8 mouse cellular contexts compared by ENCODE assay signal in the genomic region with DNA sequence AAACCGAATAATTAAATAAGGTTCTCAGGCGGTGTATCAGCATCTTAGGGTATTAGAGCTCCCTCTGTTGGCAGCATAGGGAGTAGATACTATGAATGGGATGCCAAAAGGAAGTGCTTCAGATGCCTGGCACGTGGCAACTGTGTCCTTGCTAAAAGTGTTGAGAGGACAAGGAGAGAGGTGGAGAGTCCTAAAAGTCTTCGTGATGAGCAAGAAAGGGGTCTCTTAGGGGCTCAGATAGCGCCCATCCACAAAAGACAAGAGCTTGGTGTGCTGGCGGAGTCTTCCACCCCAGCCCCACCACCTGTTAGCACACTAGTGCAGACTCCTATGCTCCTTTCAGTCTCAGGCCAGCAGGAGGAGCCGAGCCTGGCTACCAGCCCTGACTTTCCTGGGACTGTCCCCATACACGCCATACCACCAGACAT.
DNase-seq lines count a peak whose midpoint lies in the region; ATAC-seq and TF ChIP-seq lines count a peak whose summit lies in the region.

No protein-coding gene starts in this region.

- H3K27ac ChIP-seq in CH12.LX (ENCODE audit: insufficient read depth, low read depth), result no peak overlapping the region
- no peak overlapping the region for H3K27ac ChIP-seq in intestine, postnatal 0 days (ENCODE audit: low read depth, low read length)
- H3K27ac ChIP-seq in limb, embryonic 15.5 days, result no peak overlapping the region
- no peak overlapping the region for H3K27ac ChIP-seq in neural tube, embryonic 12.5 days

- WGBS in intestine, postnatal 0 days, result 30% methylated on average over 8 of the region's 8 CpGs
- 17% methylated on average over 8 of the region's 8 CpGs for WGBS in limb, embryonic 15.5 days
- WGBS in neural tube, embryonic 12.5 days, result 25% methylated on average over 8 of the region's 8 CpGs

- TF ChIP-seq EP300 in CH12.LX (IDR thresholded peaks at IDR 0.05; ENCODE audit: low read length), result no peak

- no peaks in the 10 kb centered on the region for H3K36me3 ChIP-seq in CH12.LX (replicated peaks in 1 of 2; ENCODE audit: control insufficient read depth in 1 of 2, insufficient read depth in 1 of 2, low read length in 1 of 2)
- H3K36me3 ChIP-seq in intestine, postnatal 0 days (ENCODE audit: control insufficient read depth, insufficient read depth), result no peaks in the 10 kb centered on the region
- no peaks in the 10 kb centered on the region for H3K36me3 ChIP-seq in limb, embryonic 15.5 days
- H3K36me3 ChIP-seq in neural tube, embryonic 12.5 days, result no peaks in the 10 kb centered on the region

- H3K9me3 ChIP-seq in CH12.LX (replicated peaks; ENCODE audit: low read length), result no peaks in the 10 kb centered on the region
- H3K9me3 ChIP-seq in intestine, postnatal 0 days (ENCODE audit: control insufficient read depth), result no peaks in the 10 kb centered on the region
- no peaks in the 10 kb centered on the region for H3K9me3 ChIP-seq in limb, embryonic 15.5 days
- H3K9me3 ChIP-seq in neural tube, embryonic 12.5 days, result peaks cover 8% of the 10 kb centered on the region

- TF ChIP-seq RAD21 in CH12.LX (IDR thresholded peaks at IDR 0.05; ENCODE audit: low read depth, low read length), result peak; percentile 69

- peaks cover 0 to 7% of the 10 kb centered on the region in 2 experiments; a peak in 2 of 4 replicates for H3K4me1 ChIP-seq in CH12.LX (ENCODE audit: control insufficient read depth in 1 of 2, insufficient read depth in 2 of 2)
- no peaks in the 10 kb centered on the region for H3K4me1 ChIP-seq in intestine, postnatal 0 days (replicated peaks; ENCODE audit: control insufficient read depth, insufficient read depth, low read length)
- peaks cover 5% of the 10 kb centered on the region; the same call in 1 of the 2 replicates for H3K4me1 ChIP-seq in limb, embryonic 15.5 days
- H3K4me1 ChIP-seq in neural tube, embryonic 12.5 days, result no peaks in the 10 kb centered on the region

- TF ChIP-seq CTCF in CH12.LX (conservative IDR thresholded peaks at IDR 0.05 in 1 of 2, IDR thresholded peaks at IDR 0.05 in 1 of 2; ENCODE audit: low read depth in 2 of 2, low read length in 2 of 2), result peak; percentile 35 to 76; a peak in 3 of 4 replicates
- peak; percentile 74 for TF ChIP-seq CTCF in intestine, postnatal 0 days (IDR thresholded peaks at IDR 0.05; ENCODE audit: low read depth)

- H3K9ac ChIP-seq in CH12.LX (ENCODE audit: insufficient read depth, low read depth), result no peak overlapping the region
- no peak overlapping the region for H3K9ac ChIP-seq in intestine, postnatal 0 days (ENCODE audit: low read depth, low read length)
- no peak overlapping the region for H3K9ac ChIP-seq in limb, embryonic 15.5 days
- no peak overlapping the region for H3K9ac ChIP-seq in neural tube, embryonic 12.5 days

- H3K79me2 ChIP-seq in CH12.LX (replicated peaks; ENCODE audit: control insufficient read depth, extremely low read depth, insufficient read depth, poor library complexity, severe bottlenecking), result no peaks in the 10 kb centered on the region

- dilution Hi-C loops in CH12.LX (cut with MboI; ENCODE audit: extremely low pct_ligation_motif_present, extremely low pct_unique_long_range_greater_than_20kb, low sequenced_read_pairs), result no loop called here

- H3K27me3 ChIP-seq in CH12.LX (replicated peaks), result no peaks in the 10 kb centered on the region
- peaks cover 31% of the 10 kb centered on the region for H3K27me3 ChIP-seq in intestine, postnatal 0 days (replicated peaks; ENCODE audit: control insufficient read depth, insufficient read depth, low read length)
- no peaks in the 10 kb centered on the region for H3K27me3 ChIP-seq in limb, embryonic 15.5 days
- H3K27me3 ChIP-seq in neural tube, embryonic 12.5 days (replicated peaks), result no peaks in the 10 kb centered on the region

- H3K4me2 ChIP-seq in CH12.LX (ENCODE audit: insufficient read depth, low read depth, poor library complexity, severe bottlenecking), result 0 out of 2 replicates have a peak overlapping the region, but pooled peaks have one; percentile 11
- H3K4me2 ChIP-seq in intestine, postnatal 0 days (replicated peaks; ENCODE audit: low read depth), result no peak overlapping the region
- H3K4me2 ChIP-seq in limb, embryonic 15.5 days, result peak overlapping the region; percentile 21; the same call in 1 of the 2 replicates
- 0 out of 2 replicates have a peak overlapping the region, but pooled peaks have one; percentile 16 for H3K4me2 ChIP-seq in neural tube, embryonic 12.5 days (replicated peaks)

- no peak overlapping the region for H3K4me3 ChIP-seq in CH12.LX (replicated peaks in 1 of 3; ENCODE audit: low read depth in 2 of 3, low read length in 2 of 3, poor library complexity in 1 of 3)
- H3K4me3 ChIP-seq in intestine, postnatal 0 days (ENCODE audit: low read depth, low read length), result no peak overlapping the region
- H3K4me3 ChIP-seq in limb, embryonic 15.5 days, result no peak overlapping the region
- no peak overlapping the region for H3K4me3 ChIP-seq in neural tube, embryonic 12.5 days

- in situ Hi-C loops in CH12.LX (cut with MboI; ENCODE audit: low pct_ligation_motif_present, low pct_unique_long_range_greater_than_20kb, low sequenced_read_pairs), result loop anchor here (5.0 to 25.0 kb wide), 2 partner anchors 38 to 712 kb away; no protein-coding TSS in a partner anchor

- ATAC-seq in intestine, postnatal 0 days, result no peak; the same call in 1 of the 2 replicates
- ATAC-seq in limb, embryonic 15.5 days (ENCODE audit: insufficient number of reproducible peaks, low FRiP score, low TSS enrichment, low read depth), result no peak; the same call in 1 of the 2 replicates
- peak; percentile 75 for ATAC-seq in neural tube, embryonic 12.5 days (ENCODE audit: low FRiP score, low read depth)
- ATAC-seq in activated CD4-positive, CD25-positive, alpha-beta regulatory T cell, adult 4 months, result no peak

- peak; percentile 71 for DNase-seq in CH12.LX (ENCODE audit: extremely low read depth)
- peak; percentile 88 for DNase-seq in NIH3T3 (ENCODE audit: low read depth)
- DNase-seq in embryo, embryonic 10 days (ENCODE audit: low spot score), result peak; percentile 83
- peak; percentile 44 to 68 for DNase-seq in heart, adult 18-20 months

- no peak for TF ChIP-seq POLR2A in CH12.LX (IDR thresholded peaks at IDR 0.05; ENCODE audit: low read depth, low read length)

TF ChIP-seq in CH12.LX, 34 proteins besides CTCF, POLR2A, EP300 and RAD21:
- TF ChIP-seq IRF4 (IDR thresholded peaks at IDR 0.05; ENCODE audit: low read depth, low read length), result no peak
- TF ChIP-seq USF1 (IDR thresholded peaks at IDR 0.05; ENCODE audit: low read depth, low read length), result no peak
- TF ChIP-seq JUND (conservative IDR thresholded peaks at IDR 0.05; ENCODE audit: low read depth, low read length), result no peak
- TF ChIP-seq MEF2A (IDR thresholded peaks at IDR 0.05; ENCODE audit: borderline replicate concordance, low read depth, low read length), result no peak
- TF ChIP-seq HCFC1 (IDR thresholded peaks at IDR 0.05; ENCODE audit: low read depth, low read length), result no peak
- no peak for TF ChIP-seq ETS1 (conservative IDR thresholded peaks at IDR 0.05; ENCODE audit: low read depth, low read length)
- TF ChIP-seq BHLHE40 (IDR thresholded peaks at IDR 0.05; ENCODE audit: low read depth, low read length), result peak; percentile 94
- no peak for TF ChIP-seq SIN3A (IDR thresholded peaks at IDR 0.05; ENCODE audit: low read length)
- TF ChIP-seq TBP (conservative IDR thresholded peaks at IDR 0.05; ENCODE audit: low read depth, low read length), result no peak
- TF ChIP-seq ZMIZ1 (IDR thresholded peaks at IDR 0.05; ENCODE audit: low read depth, low read length), result no peak
- no peak for TF ChIP-seq RCOR1 (conservative IDR thresholded peaks at IDR 0.05; ENCODE audit: low read depth, low read length)
- TF ChIP-seq MXI1 (IDR thresholded peaks at IDR 0.05; ENCODE audit: low read depth, low read length), result peak; percentile 52; the same call in 1 of the 2 replicates
- TF ChIP-seq ZKSCAN1 (IDR thresholded peaks at IDR 0.05; ENCODE audit: borderline replicate concordance, low read depth, low read length), result no peak
- TF ChIP-seq ELF1 (IDR thresholded peaks at IDR 0.05; ENCODE audit: low read depth, low read length), result peak; percentile 44; the same call in 1 of the 2 replicates
- TF ChIP-seq NRF1 (IDR thresholded peaks at IDR 0.05; ENCODE audit: low read depth, low read length), result no peak
- TF ChIP-seq NELFE (IDR thresholded peaks at IDR 0.05; ENCODE audit: low read depth, low read length), result no peak
- no peak for TF ChIP-seq MAFK (IDR thresholded peaks at IDR 0.05; ENCODE audit: insufficient replicate concordance, low read length)
- TF ChIP-seq MYC (IDR thresholded peaks at IDR 0.05; ENCODE audit: low read depth, low read length), result peak; percentile 97
- TF ChIP-seq MAZ (IDR thresholded peaks at IDR 0.05; ENCODE audit: low read depth, low read length), result no peak
- TF ChIP-seq GABPA (IDR thresholded peaks at IDR 0.05; ENCODE audit: insufficient replicate concordance, low read depth, low read length), result no peak
- TF ChIP-seq JUN (IDR thresholded peaks at IDR 0.05; ENCODE audit: insufficient read depth, low read depth, low read length), result no peak
- peak; percentile 91 for TF ChIP-seq MAX (IDR thresholded peaks at IDR 0.05; ENCODE audit: low read length)
- TF ChIP-seq TCF12 (IDR thresholded peaks at IDR 0.05; ENCODE audit: low read depth, low read length), result no peak
- no peak for TF ChIP-seq POLR2AphosphoS2 (IDR thresholded peaks at IDR 0.05; ENCODE audit: low read depth, low read length)
- TF ChIP-seq SMC3 (IDR thresholded peaks at IDR 0.05; ENCODE audit: low read depth, low read length), result peak; percentile 52
- no peak for TF ChIP-seq PAX5 (IDR thresholded peaks at IDR 0.05; ENCODE audit: low read length)
- TF ChIP-seq UBTF (IDR thresholded peaks at IDR 0.05; ENCODE audit: low read depth, low read length), result no peak
